Mouse (Mus musculus): ENCODE measurements at regions not wholly inside any gene's neighbourhood (a gene's known extent, or its start where the extent isn't known, plus 50 kb on each side); places are given as distances from the start of the nearest gene placed in this dataset.

DNA sequence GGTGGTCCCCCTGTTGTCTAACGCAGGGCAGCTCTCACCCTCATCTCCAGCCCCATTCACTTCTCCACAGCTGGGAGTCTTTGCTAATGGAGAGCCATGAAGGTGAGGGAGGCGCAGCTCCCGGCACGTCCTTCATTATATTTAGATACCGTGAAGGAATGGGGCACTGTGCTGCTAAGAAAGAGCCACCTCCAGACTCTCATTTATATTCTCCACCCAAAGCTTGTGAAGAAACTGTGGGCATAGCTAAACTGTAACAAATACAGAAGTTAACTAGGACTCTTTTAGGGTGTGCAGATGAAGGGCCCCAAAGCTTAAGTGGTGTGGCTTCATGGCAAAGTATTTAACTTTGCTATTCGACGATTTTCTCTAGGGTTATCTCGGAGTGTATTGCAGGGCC, 136.4 kb downstream of the Ddx11 start:
- no peak for DNase-seq (ENCODE audit: low spot score)

DNA sequence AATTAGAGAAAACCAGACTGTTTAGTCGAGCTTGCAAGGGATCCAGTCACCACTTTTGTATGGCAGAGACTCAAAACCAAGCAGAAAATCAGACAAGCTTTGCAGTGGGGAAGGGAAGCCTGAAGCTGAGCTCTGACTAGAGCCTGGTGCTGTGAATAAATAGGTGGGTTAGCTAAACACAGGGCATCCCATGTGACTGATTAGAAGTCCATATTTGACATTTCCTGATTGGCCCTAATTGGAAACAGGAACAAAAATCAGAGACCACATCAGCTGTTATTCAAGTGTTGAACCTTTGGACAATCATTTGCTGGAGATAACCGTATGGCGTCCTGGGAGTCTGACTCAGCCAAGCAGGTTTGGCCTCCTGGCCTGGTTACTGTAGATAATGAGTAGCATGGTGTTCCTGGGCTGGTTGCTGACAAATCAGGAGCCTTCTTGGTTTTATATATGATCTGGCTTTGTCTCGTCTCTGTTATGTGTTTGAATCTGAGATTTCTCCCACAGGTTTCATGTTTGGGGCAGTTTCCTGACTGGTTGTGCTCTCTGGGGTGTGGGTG, 139.4 kb downstream of the Ddx11 start:
- no peak for DNase-seq (ENCODE audit: low spot score)

DNA sequence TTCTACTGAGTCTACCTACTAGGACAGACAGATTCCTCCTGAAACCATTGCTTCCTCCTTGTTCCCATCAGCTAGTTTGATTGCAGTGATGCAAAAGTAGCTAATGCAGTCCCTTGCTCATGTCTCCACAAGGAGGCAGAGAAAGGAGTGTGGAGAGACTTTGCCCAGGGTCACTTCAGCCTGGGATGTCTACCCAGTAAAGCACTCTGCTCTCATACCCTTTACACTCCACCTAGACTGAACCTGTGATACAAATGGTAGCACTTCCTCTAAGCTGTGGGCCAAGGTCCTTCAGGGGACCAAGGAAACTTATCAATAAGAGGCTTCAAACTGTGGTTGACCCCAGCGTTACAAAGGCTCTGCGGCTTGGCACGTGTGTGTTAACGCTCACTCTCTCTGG, 140.1 kb downstream of the Ddx11 start:
- no peak for DNase-seq (ENCODE audit: low spot score)

DNA sequence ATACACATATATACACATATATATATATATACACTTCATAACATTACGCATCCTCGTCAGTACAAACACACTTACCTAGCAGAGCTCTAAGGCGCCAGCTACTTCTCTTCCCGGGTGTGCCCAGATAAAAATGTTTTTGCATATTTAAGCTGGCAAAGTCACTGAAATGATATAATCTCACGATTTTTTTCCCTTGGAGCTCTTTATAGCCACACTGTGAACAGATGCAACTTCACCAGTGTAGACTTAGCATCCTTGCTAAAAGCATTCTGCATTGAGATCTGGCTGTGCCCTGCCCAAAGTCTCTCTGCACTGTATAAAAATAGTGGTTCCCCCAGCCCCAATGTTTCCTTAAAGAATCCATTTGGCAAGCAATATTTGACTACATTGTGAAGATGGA, 143.5 kb downstream of the Ddx11 start:
- DNase-seq (ENCODE audit: low spot score) = no peak

DNA sequence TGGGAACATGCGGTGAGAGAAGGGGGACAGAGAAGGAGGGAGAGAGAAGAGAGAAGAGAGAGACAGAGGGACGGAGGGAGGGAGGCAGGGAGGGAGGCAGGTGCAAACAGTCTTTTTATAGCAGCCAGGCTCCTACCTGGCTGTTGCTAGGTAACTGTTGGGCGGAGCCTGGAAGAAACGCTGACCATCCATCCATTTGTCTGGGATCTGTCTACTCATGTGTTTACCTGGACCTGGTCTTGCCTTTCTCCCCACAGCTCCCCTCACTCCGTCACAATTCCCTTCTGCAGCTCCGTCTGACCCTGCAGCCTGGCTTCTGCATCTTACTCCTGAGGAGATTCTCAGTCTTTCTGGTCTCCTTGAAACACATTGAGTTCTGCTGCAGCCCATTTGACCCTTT, 144.5 kb downstream of the Ddx11 start:
- DNase-seq (ENCODE audit: low spot score) = no peak

DNA sequence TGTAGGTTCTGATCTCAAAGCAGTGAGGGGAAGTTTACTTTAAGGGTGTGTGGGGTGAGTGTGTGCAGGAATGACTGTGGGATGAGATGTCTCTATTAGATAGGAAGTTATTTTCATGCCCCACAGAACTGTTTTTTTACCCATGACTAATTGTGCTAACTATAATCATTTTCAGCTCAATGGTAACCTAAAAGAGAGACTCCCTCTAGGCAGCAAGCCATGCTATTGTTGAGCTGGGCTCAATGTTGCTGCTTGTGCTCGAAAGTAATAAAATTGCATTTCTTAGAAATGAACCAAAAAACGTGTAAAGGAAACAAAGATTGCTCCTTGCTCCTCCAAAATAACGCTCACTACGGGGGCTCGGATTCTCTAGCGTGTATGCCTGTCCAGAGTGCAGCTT, 146.2 kb downstream of the Ddx11 start:
- no peak for DNase-seq (ENCODE audit: low spot score)

DNA sequence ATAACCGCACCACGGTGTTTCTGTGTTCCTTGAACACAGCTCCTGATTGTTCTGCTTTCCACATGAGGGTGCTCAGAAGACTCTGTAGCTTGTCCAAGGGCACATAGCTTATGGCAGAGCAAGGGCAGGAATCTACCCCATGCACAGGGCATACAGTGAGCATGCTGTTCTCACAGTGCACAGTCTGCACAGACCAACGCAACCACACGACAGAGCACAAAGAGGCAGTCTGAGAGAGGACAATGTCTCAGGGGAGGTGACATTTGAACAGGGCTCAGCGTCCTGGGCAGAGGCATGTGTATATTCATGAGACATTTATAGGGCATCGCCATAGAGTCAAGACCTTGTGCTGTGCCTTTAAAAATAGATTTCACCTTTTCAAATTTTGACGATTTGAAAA, 148.6 kb downstream of the Ddx11 start:
- DNase-seq (ENCODE audit: low spot score) = no peak

DNA sequence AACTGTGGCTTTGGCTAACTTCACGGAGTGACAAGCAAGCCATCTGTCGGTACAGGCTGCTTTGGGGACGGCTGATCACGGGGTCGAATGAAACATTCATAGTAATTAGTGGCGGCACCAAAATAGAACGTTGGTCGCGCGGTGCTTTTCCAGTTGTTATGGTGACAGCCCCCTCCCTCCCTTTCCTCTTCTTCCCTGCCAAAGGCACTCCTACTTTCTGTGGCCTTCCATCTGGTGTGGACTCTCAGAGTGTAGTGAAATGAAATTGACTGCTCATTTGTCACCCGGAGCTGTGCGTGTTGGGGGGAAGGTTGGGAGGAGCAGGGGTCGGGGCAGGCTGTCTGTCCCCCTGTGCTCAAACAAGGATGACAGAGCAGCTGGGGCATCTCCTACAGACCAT, 153.5 kb downstream of the Ddx11 start:
- DNase-seq (ENCODE audit: low spot score) = no peak

DNA sequence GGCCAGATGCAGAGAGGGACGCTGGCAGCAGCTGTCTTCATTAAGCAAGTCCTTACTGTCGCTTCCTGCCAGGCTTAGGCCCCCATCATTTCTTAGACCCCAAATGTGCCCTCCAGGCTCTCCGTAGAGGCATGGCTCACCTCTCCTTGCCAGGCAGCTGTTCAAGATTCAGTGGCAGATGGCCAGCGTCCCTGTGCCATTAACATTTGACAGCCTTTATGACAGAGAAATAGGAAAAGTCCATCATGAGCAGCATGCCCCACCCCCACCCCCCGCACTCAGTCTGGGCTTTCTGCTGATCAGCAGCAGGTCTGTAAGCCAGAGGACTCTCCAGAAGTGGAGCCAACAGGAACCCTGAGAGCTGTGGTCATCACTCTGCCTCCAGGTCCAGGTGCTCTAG, 154.7 kb downstream of the Ddx11 start:
- no peak for DNase-seq (ENCODE audit: low spot score)

DNA sequence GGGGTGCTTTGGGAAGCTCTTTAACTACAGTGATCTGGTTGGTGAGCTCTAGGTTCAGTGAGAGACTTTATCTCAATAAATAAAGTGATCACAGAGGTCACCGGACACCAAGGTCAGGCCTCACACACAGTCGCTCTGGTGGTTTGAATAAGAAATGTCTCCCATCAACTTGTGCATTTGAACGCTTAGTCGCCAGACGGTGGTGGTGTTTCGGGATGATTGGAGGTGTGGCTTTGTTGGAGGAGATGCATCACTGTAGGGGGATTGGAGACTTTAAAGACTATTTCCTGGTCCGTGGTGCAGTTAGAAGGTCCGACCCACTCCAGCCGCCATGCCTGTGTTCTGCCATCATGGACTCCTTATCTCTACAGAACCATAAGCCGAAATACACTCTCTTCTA, 162.0 kb downstream of the Ddx11 start:
- DNase-seq (ENCODE audit: low spot score) = no peak
